Mouse (Mus musculus): Measurements from ENCODE around the gene Ctns.

Ctns gene

GRCm38 (mm10) chr11:73198603-73199229 is at the start of gene Ctns:
Gene Ctns, minus strand, starts transcription at chr11:73199042.
- in situ Hi-C loops (cut with MboI), result no loop called here

- in situ Hi-C loops (cut with MboI), result no loop called here
Observed at GRCm38 (mm10) chr11:73242777-73243176, 43.9 kb upstream of the Ctns start.

- in situ Hi-C loops (cut with MboI), result no loop called here
Observed at GRCm38 (mm10) chr11:73242199-73242598, 43.4 kb upstream of the Ctns start.

- in situ Hi-C loops (cut with MboI), result no loop called here
Observed at GRCm38 (mm10) chr11:73236731-73237130, 37.9 kb upstream of the Ctns start.

- in situ Hi-C loops (cut with MboI), result no loop called here
Observed at GRCm38 (mm10) chr11:73235990-73236701, 37.3 kb upstream of the Ctns start.

- in situ Hi-C loops (cut with MboI), result no loop called here
Observed at GRCm38 (mm10) chr11:73233992-73234391, 35.1 kb upstream of the Ctns start, which contains the start of gene Trpv1. Gene Trpv1, plus strand, starts transcription at chr11:73234292.

GRCm38 (mm10) chr11:73232513-73232912 is 33.7 kb upstream of the Ctns start:
- in situ Hi-C loops (cut with MboI), result no loop called here

- in situ Hi-C loops (cut with MboI), result no loop called here
Observed at GRCm38 (mm10) chr11:73230081-73230480, 31.2 kb upstream of the Ctns start.

GRCm38 (mm10) chr11:73228881-73229280 is 30.0 kb upstream of the Ctns start:
- in situ Hi-C loops (cut with MboI), result no loop called here

- in situ Hi-C loops (cut with MboI), result no loop called here
Observed at GRCm38 (mm10) chr11:73225856-73226255, 27.0 kb upstream of the Ctns start.

GRCm38 (mm10) chr11:73223966-73224365 is 25.1 kb upstream of the Ctns start:
- in situ Hi-C loops (cut with MboI), result no loop called here

- in situ Hi-C loops (cut with MboI), result no loop called here
Observed at GRCm38 (mm10) chr11:73222846-73223245, 24.0 kb upstream of the Ctns start.

- in situ Hi-C loops (cut with MboI), result no loop called here
Observed at GRCm38 (mm10) chr11:73220651-73221050, 21.8 kb upstream of the Ctns start.

- in situ Hi-C loops (cut with MboI), result no loop called here
Observed at GRCm38 (mm10) chr11:73219671-73220070, 20.8 kb upstream of the Ctns start.

GRCm38 (mm10) chr11:73213956-73214355 is 15.1 kb upstream of the Ctns start:
- in situ Hi-C loops (cut with MboI), result no loop called here

GRCm38 (mm10) chr11:73207621-73208020 is 8.8 kb upstream of the Ctns start:
- in situ Hi-C loops (cut with MboI), result no loop called here

- in situ Hi-C loops (cut with MboI), result no loop called here
Observed at GRCm38 (mm10) chr11:73205194-73205593, 6.4 kb upstream of the Ctns start.

GRCm38 (mm10) chr11:73203895-73204294 is 5.1 kb upstream of the Ctns start:
- in situ Hi-C loops (cut with MboI), result no loop called here

GRCm38 (mm10) chr11:73201597-73201996 is 2.8 kb upstream of the Ctns start:
- in situ Hi-C loops (cut with MboI), result no loop called here

GRCm38 (mm10) chr11:73201021-73201420 is 2.2 kb upstream of the Ctns start:
- in situ Hi-C loops (cut with MboI), result no loop called here

- in situ Hi-C loops (cut with MboI), result no loop called here
Observed at GRCm38 (mm10) chr11:73199879-73200278, 1.0 kb upstream of the Ctns start.

- in situ Hi-C loops (cut with MboI), result no loop called here
Observed at GRCm38 (mm10) chr11:73199230-73199712, 429 bp upstream of the Ctns start, which contains the start of gene Shpk. Gene Shpk, plus strand, starts transcription at chr11:73199460.

- in situ Hi-C loops (cut with MboI), result no loop called here
Observed at GRCm38 (mm10) chr11:73198190-73198589, 652 bp downstream of the Ctns start.
